Mouse (Mus musculus): ENCODE results near the gene Cops4.

GRCm38 (mm10) chr5:100574771-100575170 lies 56.7 kb downstream of the Cops4 start:
- TF ChIP-seq CTCF (IDR thresholded peaks at IDR 0.05; ENCODE audit: control insufficient read depth, insufficient read depth, insufficient replicate concordance, low read depth, low read length) (no peak), POLR2A (IDR thresholded peaks at IDR 0.05; ENCODE audit: control insufficient read depth, low read depth, low read length) (no peak)
